Mouse (Mus musculus): ENCODE measurements around the gene Cers3.

- TF ChIP-seq POLR2A (IDR thresholded peaks at IDR 0.05; ENCODE audit: insufficient read depth, low read depth, low read length) (no peak), CTCF (IDR thresholded peaks at IDR 0.05; ENCODE audit: insufficient read depth, low read depth, low read length) (peak; percentile 61)
Measured at GRCm38 (mm10) chr7:66842021-66842420, 98.7 kb downstream of the Cers3 start.
